Mouse (Mus musculus) midbrain, embryonic 14.5 days (tissue): ENCODE results near the gene Itm2b. TPM values are rescaled to one million over a fixed set of nuclear protein-coding genes. Genes with fewer than 3 reads are reported as not detected.

ENCODE experiments used
- ATAC-seq: fragments of 200-750 bp; cut with Nextera tagmentation; 2 replicates; pipeline ENCODE4 v1.8.0; 2017; ENCODE audit warnings: moderate number of reproducible peaks, moderate library complexity; ENCODE audit not compliant: low FRiP score, low TSS enrichment
- DNase-seq: peaks from one replicate; pipeline ENCODE4 v3.0.0-alpha.2; 2015
- H3K27ac ChIP-seq: fragments of 300-500 bp; sonication (generic); replicated peaks from 2 replicates; pipeline ENCODE4 v1.5.1; 2014; ENCODE audit warnings: mild to moderate bottlenecking, low read depth, low read length, moderate library complexity
- H3K27me3 ChIP-seq: fragments of 300-500 bp; sonication (generic); 2 replicates; pipeline ENCODE4 v1.6.1; 2014; ENCODE audit warnings: low read length, control low read depth, mixed read lengths; ENCODE audit not compliant: control insufficient read depth, insufficient read depth
- H3K36me3 ChIP-seq: fragments of 300-500 bp; sonication (generic); 2 replicates; pipeline ENCODE4 v1.6.1; 2014; ENCODE audit warnings: low read length, control low read depth; ENCODE audit not compliant: control insufficient read depth, insufficient read depth
- H3K4me1 ChIP-seq: fragments of 300-500 bp; sonication (generic); 2 replicates; pipeline ENCODE4 v1.6.1; 2014; ENCODE audit warnings: mild to moderate bottlenecking, antibody characterized with exemption, low read length, control low read depth; ENCODE audit not compliant: control insufficient read depth, insufficient read depth
- H3K4me2 ChIP-seq: fragments of 300-500 bp; sonication (generic); 2 replicates; pipeline ENCODE4 v1.6.1; 2014; ENCODE audit warnings: mild to moderate bottlenecking, low read length, moderate library complexity
- H3K4me3 ChIP-seq: fragments of 300-500 bp; sonication (generic); replicated peaks from 2 replicates; pipeline ENCODE4 v1.5.1; 2014; ENCODE audit warnings: low read depth, low read length
- H3K9ac ChIP-seq: fragments of 300-500 bp; sonication (generic); replicated peaks from 2 replicates; pipeline ENCODE4 v1.6.1; 2014; ENCODE audit warnings: mild to moderate bottlenecking, low read length, moderate library complexity
- H3K9me3 ChIP-seq: fragments of 300-500 bp; sonication (generic); 2 replicates; pipeline ENCODE4 v1.6.1; 2016; ENCODE audit warnings: low read length, control low read depth, mixed read lengths; ENCODE audit not compliant: control insufficient read depth
- WGBS: fragments of 180-500 bp; shearing (Covaris S2); extraction: QIAGEN DNeasy Blood & Tissue Kit; methylation state at CpG from one replicate; pipeline ENCODE4 v1.1.7; 2014; 5-methylcytosine and 5-hydroxymethylcytosine counted together
- polyA plus RNA-seq: library from polyadenylated mRNA; unstranded; fragments of >200 nt; fragmentation: Nextera tagmentation; extraction: Ambion mirVana; gene quantifications from 2 replicates; pipeline ENCODE4 v1.2.1, GENCODE M21; 2014

Itm2b gene
- polyA plus RNA-seq: 599 and 615 TPM in 2 replicates

- peak within 1 kb of the TSS; percentile 94 for H3K9ac ChIP-seq
- H3K4me3 ChIP-seq: peak within 1 kb of the TSS; percentile 96
- no peaks in the 10 kb centered on the region for H3K27me3 ChIP-seq
- ATAC-seq: peak; percentile 95
- peaks cover 33% of the 10 kb centered on the region for H3K4me1 ChIP-seq
- H3K9me3 ChIP-seq: no peaks in the 10 kb centered on the region
- H3K4me2 ChIP-seq: peak within 1 kb of the TSS; percentile 63
- WGBS: under 1% methylated on average over 62 of the region's 62 CpGs
- peak; percentile 91 for DNase-seq
- peak within 1 kb of the TSS; percentile 91 for H3K27ac ChIP-seq
- H3K36me3 ChIP-seq: no peaks in the 10 kb centered on the region
These were observed at the start of gene Itm2b for GRCm38 (mm10) chr14:73384913-73385719. Itm2b (minus strand) TSS chr14:73385289.

- Histone ChIP-seq H3K4me1 (no peaks in the 10 kb centered on the region), H3K4me2 (no peak overlapping the region), H3K4me3 (no peak overlapping the region), H3K27ac (no peak overlapping the region), H3K36me3 (no peaks in the 10 kb centered on the region), H3K9ac (no peak overlapping the region), H3K9me3 (no peaks in the 10 kb centered on the region), H3K27me3 (no peaks in the 10 kb centered on the region)
- ATAC-seq: no peak
- 88% methylated on average over 6 of the region's 6 CpGs for WGBS
- no peak for DNase-seq
These were observed 48.4 kb upstream of the Itm2b start for GRCm38 (mm10) chr14:73433487-73433886.

DNA sequence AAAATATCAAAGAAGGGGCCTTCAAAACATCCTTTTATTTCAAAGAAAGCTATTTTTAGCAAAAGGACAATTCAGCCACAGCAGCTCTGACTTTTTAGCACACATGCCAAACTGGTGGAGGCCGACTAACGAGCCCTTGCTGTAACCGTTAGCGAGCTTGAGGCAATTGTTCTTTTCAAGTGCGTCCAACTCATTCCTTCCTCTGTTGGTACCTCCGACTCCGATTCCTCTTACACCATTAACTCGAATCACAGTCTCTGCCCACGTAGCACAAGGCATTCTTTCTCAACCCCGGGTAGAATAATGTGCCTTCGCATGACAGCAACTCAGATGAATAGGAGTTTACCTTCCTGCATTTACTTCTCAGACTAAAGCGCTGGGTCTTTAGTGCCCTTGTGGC lies 45.5 kb upstream of the Itm2b start:
- 64% methylated on average over 12 of the region's 12 CpGs for WGBS
- H3K36me3 ChIP-seq: no peaks in the 10 kb centered on the region
- no peak overlapping the region for H3K9ac ChIP-seq
- DNase-seq: no peak
- no peak overlapping the region for H3K4me2 ChIP-seq
- H3K4me3 ChIP-seq: no peak overlapping the region
- H3K27me3 ChIP-seq: no peaks in the 10 kb centered on the region
- H3K9me3 ChIP-seq: no peaks in the 10 kb centered on the region
- no peak for ATAC-seq
- no peak overlapping the region for H3K27ac ChIP-seq
- no peaks in the 10 kb centered on the region for H3K4me1 ChIP-seq

- no peak overlapping the region for H3K4me3 ChIP-seq
- no peak overlapping the region for H3K9ac ChIP-seq
- H3K27me3 ChIP-seq: no peaks in the 10 kb centered on the region
- H3K9me3 ChIP-seq: no peaks in the 10 kb centered on the region
- H3K4me2 ChIP-seq: no peak overlapping the region
- H3K36me3 ChIP-seq: no peaks in the 10 kb centered on the region
- no peak; the same call in 1 of the 2 replicates for ATAC-seq
- no peak for DNase-seq
- H3K4me1 ChIP-seq: no peaks in the 10 kb centered on the region
- no peak overlapping the region for H3K27ac ChIP-seq
- 79% methylated on average over 2 of the region's 2 CpGs for WGBS
These were observed 40.5 kb upstream of the Itm2b start for GRCm38 (mm10) chr14:73425571-73426041.

GRCm38 (mm10) chr14:73424961-73425360 lies 39.9 kb upstream of the Itm2b start:
- Histone ChIP-seq H3K4me1 (no peaks in the 10 kb centered on the region), H3K9ac (no peak overlapping the region), H3K27ac (no peak overlapping the region), H3K27me3 (no peaks in the 10 kb centered on the region), H3K4me3 (no peak overlapping the region), H3K4me2 (no peak overlapping the region), H3K9me3 (no peaks in the 10 kb centered on the region), H3K36me3 (no peaks in the 10 kb centered on the region)
- WGBS: 66% methylated on average over 6 of the region's 6 CpGs
- DNase-seq: peak; percentile 9
- ATAC-seq: no peak

- no peak overlapping the region for H3K4me3 ChIP-seq
- no peaks in the 10 kb centered on the region for H3K27me3 ChIP-seq
- no peak for ATAC-seq
- DNase-seq: no peak
- H3K4me1 ChIP-seq: no peaks in the 10 kb centered on the region
- no peaks in the 10 kb centered on the region for H3K9me3 ChIP-seq
- no peak overlapping the region for H3K9ac ChIP-seq
- no peaks in the 10 kb centered on the region for H3K36me3 ChIP-seq
- no peak overlapping the region for H3K4me2 ChIP-seq
- H3K27ac ChIP-seq: no peak overlapping the region
These were observed 38.5 kb upstream of the Itm2b start for GRCm38 (mm10) chr14:73423542-73423941.

GRCm38 (mm10) chr14:73422621-73423020 lies 37.5 kb upstream of the Itm2b start:
- H3K4me2 ChIP-seq: no peak overlapping the region
- no peaks in the 10 kb centered on the region for H3K36me3 ChIP-seq
- ATAC-seq (no peak), DNase-seq (no peak)
- no peaks in the 10 kb centered on the region for H3K27me3 ChIP-seq
- H3K9me3 ChIP-seq: no peaks in the 10 kb centered on the region
- no peak overlapping the region for H3K27ac ChIP-seq
- 86% methylated on average over 2 of the region's 2 CpGs for WGBS
- no peaks in the 10 kb centered on the region for H3K4me1 ChIP-seq
- no peak overlapping the region for H3K4me3 ChIP-seq
- H3K9ac ChIP-seq: no peak overlapping the region

- Histone ChIP-seq H3K9ac (no peak overlapping the region), H3K27me3 (no peaks in the 10 kb centered on the region), H3K9me3 (no peaks in the 10 kb centered on the region), H3K27ac (no peak overlapping the region), H3K36me3 (no peaks in the 10 kb centered on the region), H3K4me3 (no peak overlapping the region), H3K4me1 (no peaks in the 10 kb centered on the region), H3K4me2 (no peak overlapping the region)
- 83% methylated on average over 9 of the region's 9 CpGs for WGBS
- no peak for DNase-seq
- ATAC-seq: no peak
These were observed 36.5 kb upstream of the Itm2b start for GRCm38 (mm10) chr14:73421580-73421979.

DNA sequence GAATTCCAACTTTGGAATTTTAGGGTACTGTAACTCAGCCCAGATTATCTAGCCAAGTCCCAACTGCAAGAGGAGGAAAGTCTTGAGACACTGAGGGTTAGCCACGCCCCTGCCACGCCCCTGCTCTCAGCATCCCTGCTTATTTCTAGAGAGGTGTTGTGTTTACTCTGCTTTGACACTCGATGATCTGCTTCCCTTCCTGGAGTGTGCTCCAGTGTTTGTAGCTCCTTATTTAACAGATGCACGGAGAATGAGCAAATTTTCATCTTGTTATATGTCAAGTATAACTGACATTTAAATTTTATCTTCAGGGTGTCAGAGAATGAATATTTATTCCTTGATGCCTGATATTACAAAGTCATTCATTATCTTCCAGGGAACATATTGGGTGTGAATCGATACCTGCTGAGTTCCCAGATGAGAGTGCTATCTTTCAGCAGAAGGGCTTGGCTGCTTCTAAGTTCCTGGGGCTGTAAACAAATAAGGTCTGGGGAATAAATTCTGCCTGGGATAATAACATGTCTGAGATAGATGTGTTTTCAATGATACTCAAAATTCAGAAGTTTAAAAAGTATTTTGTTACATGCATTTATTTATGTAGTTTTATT lies 35.2 kb upstream of the Itm2b start:
- 41% methylated on average over 5 of the region's 5 CpGs for WGBS
- Histone ChIP-seq H3K9ac (no peak overlapping the region), H3K4me1 (no peaks in the 10 kb centered on the region), H3K27me3 (no peaks in the 10 kb centered on the region), H3K4me2 (no peak overlapping the region), H3K4me3 (no peak overlapping the region), H3K36me3 (no peaks in the 10 kb centered on the region), H3K27ac (no peak overlapping the region), H3K9me3 (no peaks in the 10 kb centered on the region)
- DNase-seq: no peak
- no peak for ATAC-seq
